Comparison of ENCODE assay signal across 17 mouse cellular contexts in genomic region chr5:16225359-16225758, GRCm38 (mm10).
"Had no signal": no experiment of that assay in that cellular context is flagged by ENCODE, and none has a peak within 500 bp of the region (broad histone marks: within the 10 kb centered on the region; RNA-seq: fewer than 3 reads in every experiment).

No protein-coding gene starts in this region.

- H3K27ac ChIP-seq: kidney, embryonic 15.5 days; limb, embryonic 15.5 days; liver, embryonic 12.5 days; midbrain, embryonic 10.5 days; neural tube, embryonic 13.5 days; stomach, embryonic 15.5 days had no signal

- DNase-seq: kidney, adult 2 months; kidney, postnatal 14 days; layer of hippocampus, adult 9-11 months; layer of hippocampus, postnatal 36 days; lung, embryonic 14.5 days; lung, postnatal 10 days; lung, postnatal 4 days; retina, postnatal 1 day; right cerebral cortex, postnatal 14 days; thymus, adult 2 months; thymus, postnatal 25 days had no signal

- H3K9me3 ChIP-seq: kidney, embryonic 15.5 days; limb, embryonic 15.5 days; liver, embryonic 12.5 days; midbrain, embryonic 10.5 days; neural tube, embryonic 13.5 days; stomach, embryonic 15.5 days had no signal

- ATAC-seq: liver, embryonic 12.5 days had no signal

- H3K9ac ChIP-seq: kidney, embryonic 15.5 days; limb, embryonic 15.5 days; liver, embryonic 12.5 days; lung, embryonic 14.5 days; neural tube, embryonic 13.5 days; stomach, embryonic 15.5 days had no signal

- H3K4me3 ChIP-seq: kidney, embryonic 15.5 days; limb, embryonic 15.5 days; liver, embryonic 12.5 days; midbrain, embryonic 10.5 days; neural tube, embryonic 13.5 days; stomach, embryonic 15.5 days had no signal

- H3K4me2 ChIP-seq: kidney, embryonic 15.5 days; limb, embryonic 15.5 days; liver, embryonic 12.5 days; lung, embryonic 14.5 days; neural tube, embryonic 13.5 days; stomach, embryonic 15.5 days had no signal

- H3K27me3 ChIP-seq: kidney, embryonic 15.5 days; limb, embryonic 15.5 days; liver, embryonic 12.5 days; neural tube, embryonic 13.5 days; stomach, embryonic 15.5 days had no signal

- H3K4me1 ChIP-seq: kidney, embryonic 15.5 days; limb, embryonic 15.5 days; liver, embryonic 12.5 days; midbrain, embryonic 10.5 days; neural tube, embryonic 13.5 days; stomach, embryonic 15.5 days had no signal

- H3K36me3 ChIP-seq: kidney, embryonic 15.5 days; limb, embryonic 15.5 days; liver, embryonic 12.5 days; midbrain, embryonic 10.5 days; neural tube, embryonic 13.5 days; stomach, embryonic 15.5 days had no signal
